Mouse (Mus musculus): ENCODE measurements around the gene Inafm2.

The Inafm2 gene

DNA sequence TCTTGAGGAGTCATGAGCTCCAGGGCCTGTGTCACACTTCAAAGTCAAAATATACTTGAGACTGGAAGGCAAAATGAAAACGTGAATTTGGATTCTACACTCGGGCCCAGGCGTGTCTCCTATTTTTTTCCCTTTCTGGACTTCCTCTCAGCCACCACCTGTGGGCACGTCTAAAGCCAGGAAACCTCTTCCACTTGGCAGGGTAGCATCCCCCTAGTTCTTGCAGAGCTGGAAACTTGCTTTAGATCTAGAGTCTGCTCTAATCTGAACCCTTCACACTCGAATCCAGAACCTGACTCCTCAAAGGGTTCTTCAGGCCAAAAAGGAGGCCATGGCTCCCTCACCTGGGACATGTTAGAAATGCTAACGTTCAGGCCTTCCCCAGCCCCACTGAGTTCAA lies 9.8 kb downstream of the Inafm2 start:
- no peak for DNase-seq (ENCODE audit: low read depth, low spot score)

DNA sequence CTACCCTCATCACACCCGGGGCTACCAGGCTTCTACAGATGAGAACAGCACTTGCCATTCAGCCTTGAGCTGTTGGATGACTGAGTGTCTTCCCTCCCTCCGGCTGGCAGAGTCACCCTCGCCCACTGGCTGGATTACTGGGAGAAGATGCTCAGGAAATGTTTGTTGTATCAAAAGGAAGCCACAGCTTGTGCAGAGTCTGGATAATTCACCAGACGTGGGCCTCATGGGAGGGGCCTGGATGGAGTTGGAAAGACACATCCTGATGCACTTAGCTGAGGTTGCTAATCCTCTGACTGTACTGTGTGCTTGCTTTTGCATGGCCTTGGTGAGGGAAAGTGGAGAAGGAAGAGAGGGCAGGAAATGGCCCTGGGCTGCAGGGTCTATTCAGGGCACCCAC lies 10.5 kb downstream of the Inafm2 start:
- no peak for DNase-seq (ENCODE audit: low read depth, low spot score)

DNA sequence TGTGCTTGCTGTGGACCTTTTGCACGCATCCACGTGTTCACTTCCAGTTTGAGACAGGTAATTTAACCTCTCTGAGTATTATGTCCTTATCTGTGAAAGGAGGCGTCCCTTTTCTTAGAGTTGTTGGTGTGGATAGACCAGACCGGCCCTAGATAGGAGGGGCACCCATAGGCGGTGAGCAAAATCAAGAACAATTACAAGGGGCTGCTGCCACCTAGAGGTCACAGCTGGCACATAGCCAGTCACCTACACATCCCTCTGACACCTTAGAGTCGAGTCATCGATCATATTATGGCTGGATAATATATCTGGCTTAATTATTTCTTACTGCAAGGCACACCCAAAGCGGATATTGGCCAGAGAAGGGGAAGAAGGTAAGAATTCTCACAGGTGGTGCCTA lies 14.3 kb downstream of the Inafm2 start:
- peak; percentile 63 for DNase-seq (ENCODE audit: low read depth, low spot score)

DNA sequence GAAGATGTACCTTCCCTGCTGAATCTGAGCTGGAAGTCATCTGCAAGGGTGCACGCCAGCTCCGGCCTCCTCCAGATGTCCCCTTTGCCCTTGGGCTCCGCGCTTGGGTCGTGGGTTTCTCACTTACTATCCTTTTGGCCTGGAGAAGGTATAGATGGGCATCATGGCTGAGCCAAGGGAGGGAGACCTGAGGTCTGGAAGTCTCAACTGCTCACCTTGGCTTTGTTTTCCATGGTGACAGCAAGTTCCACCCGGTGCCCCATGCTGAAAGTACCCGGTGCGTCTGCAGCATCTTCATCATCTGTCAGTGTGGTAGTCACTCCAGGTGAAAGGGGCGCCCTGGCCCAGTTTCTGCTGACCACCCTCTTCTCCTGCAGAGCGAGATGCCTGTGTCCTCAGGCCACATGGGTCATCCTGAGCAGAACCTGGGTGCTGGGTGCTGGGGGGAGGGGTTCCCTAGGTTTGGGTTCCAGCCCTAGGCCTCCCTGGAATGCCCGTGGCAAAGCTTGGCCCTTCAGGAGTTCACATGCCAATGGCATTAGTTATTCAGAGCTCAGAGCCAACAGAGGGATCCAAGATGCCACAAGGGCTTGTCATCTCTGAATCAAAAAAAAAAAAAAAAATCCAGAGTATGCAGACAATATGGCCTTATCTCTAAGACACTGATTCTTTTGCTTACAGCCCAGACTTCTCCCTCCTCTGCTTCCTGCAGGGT lies 14.9 kb downstream of the Inafm2 start:
- DNase-seq (ENCODE audit: low read depth, low spot score): no peak

- no peak for DNase-seq (ENCODE audit: low read depth, low spot score)
These were observed 15.8 kb downstream of the Inafm2 start for GRCm38 (mm10) chr2:118761358-118761757.

GRCm38 (mm10) chr2:118761906-118762783 lies 16.6 kb downstream of the Inafm2 start, which contains the start of gene Ccdc9b:
Gene Ccdc9b (minus strand): TSS chr2:118762661.
- DNase-seq (ENCODE audit: low read depth, low spot score): peak; percentile 47

DNA sequence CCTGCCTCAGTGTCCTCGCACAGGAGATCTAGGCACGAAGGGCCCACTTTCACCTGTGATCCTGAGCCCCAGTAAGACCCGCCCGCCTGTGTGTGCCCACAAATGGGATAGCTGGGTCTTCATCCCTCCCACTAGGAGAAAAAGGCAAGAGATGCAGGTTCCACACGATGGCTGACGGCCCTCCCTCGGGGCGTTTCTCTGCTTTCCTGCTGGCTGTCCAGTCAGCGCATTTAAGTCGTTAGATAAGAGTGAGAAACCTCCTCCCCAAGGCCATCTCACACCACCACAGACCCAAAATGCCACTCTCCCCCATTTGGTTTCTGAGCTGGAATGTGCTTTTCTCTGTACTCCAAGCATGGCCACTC lies 17.2 kb downstream of the Inafm2 start:
- no peak for DNase-seq (ENCODE audit: low read depth, low spot score)

DNA sequence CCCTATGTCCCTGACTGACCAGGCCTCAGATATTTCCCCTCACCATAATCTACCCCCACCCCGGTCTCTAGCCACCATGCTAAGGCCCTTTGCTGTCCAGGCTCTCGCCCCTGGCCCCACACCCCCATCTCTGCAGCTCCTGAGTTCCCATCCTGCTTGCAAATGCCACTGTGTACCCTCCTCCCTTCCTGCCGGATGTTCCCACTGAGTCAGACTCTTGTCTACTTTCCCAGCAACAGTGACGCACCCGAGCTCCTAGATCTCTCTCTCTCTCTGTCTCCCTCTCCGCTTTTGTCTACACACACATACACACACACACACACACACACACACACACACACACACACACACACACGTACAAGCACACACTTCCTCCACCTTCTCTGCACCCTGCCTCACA lies 17.9 kb downstream of the Inafm2 start:
- DNase-seq (ENCODE audit: low read depth, low spot score): no peak

DNA sequence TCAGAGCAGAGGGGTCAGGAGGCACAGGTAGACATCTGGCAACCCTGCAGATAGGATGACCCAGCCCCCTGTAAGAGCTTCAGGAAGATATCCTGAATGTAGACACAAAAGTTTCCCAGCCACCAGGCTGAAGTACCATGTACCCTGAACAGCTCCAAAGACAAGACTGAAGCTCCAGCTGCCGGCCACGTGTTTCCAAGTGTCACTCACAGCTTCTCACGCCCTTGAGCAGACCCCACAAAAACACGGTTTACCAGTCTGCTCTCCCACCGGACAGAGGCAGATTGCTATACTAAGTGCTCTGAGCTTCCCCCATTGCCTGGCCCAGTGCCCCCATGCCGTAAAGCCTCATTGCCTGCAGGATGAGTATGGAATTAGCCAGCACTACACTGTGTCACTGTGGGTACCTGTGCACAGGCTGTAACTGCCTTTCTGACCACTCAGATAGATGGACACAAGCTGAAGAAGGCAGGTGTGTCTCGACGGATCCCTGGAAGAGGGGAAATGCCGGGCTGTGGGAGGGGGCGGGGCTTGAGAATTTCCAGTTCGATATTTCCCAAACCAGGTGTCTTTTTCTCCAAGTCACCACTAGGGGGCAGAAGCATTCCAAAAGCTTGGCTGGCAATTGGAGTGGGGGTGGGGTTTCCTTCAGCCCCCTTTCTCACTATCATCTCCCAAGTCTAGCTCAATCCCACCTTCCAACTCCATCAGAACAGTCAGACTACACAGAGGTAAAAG lies 18.7 kb downstream of the Inafm2 start:
- DNase-seq (ENCODE audit: low read depth, low spot score): peak; percentile 68

- DNase-seq (ENCODE audit: low read depth, low spot score): no peak
These were observed 19.3 kb downstream of the Inafm2 start for GRCm38 (mm10) chr2:118764875-118765274.

- DNase-seq (ENCODE audit: low read depth, low spot score): no peak
These were observed 20.8 kb downstream of the Inafm2 start for GRCm38 (mm10) chr2:118766041-118767033.

- no peak for DNase-seq (ENCODE audit: low read depth, low spot score)
These were observed 26.8 kb downstream of the Inafm2 start, which contains the start of gene Phgr1 for GRCm38 (mm10) chr2:118772158-118772874. Gene Phgr1 (plus strand): TSS chr2:118772769.

GRCm38 (mm10) chr2:118774536-118774935 lies 29.0 kb downstream of the Inafm2 start:
- DNase-seq (ENCODE audit: low read depth, low spot score): no peak

DNA sequence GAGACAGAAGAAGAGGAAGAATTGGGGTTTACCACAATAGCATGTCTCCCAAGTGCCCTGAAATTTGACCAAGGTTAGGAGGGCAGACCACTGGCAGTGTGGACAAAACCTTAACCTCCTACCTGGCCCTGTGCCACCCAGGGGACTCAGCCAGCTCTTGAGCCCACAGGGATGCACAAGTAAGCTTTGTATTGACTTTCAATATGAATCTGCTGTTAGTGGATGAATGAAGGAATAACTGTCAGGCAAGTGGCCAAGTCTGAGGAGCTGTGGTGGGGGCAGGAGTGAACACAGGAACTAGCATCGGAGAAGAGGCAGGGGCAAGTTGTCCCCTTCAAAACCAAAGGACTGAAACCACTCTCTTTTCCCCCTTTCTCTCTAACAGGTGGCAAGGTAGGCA lies 29.8 kb downstream of the Inafm2 start:
- DNase-seq (ENCODE audit: low read depth, low spot score): no peak

GRCm38 (mm10) chr2:118775846-118776245 lies 30.3 kb downstream of the Inafm2 start:
- no peak for DNase-seq (ENCODE audit: low read depth, low spot score)

DNA sequence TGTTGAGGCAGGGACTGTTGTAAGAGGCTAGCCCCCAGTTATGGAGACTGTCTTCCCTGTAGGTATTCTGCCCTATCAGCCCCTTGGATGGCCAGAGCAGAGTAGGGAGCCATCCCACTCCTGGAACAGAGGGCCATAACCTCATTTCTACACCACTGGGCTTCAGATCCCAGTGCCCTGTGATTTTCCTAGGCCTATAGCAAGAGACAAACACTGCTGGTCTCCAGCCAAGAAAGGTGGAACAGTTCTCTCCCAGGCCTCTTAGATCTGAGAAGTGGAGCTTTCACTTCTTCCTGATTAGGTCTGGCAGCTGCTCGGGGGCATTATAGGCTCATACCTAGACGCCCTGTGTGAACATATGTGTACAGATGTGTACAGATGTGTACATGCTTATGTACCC lies 30.7 kb downstream of the Inafm2 start:
- DNase-seq (ENCODE audit: low read depth, low spot score): no peak

GRCm38 (mm10) chr2:118778418-118778817 lies 32.9 kb downstream of the Inafm2 start:
- no peak for DNase-seq (ENCODE audit: low read depth, low spot score)

GRCm38 (mm10) chr2:118779065-118779464 lies 33.5 kb downstream of the Inafm2 start:
- no peak for DNase-seq (ENCODE audit: low read depth, low spot score)

DNA sequence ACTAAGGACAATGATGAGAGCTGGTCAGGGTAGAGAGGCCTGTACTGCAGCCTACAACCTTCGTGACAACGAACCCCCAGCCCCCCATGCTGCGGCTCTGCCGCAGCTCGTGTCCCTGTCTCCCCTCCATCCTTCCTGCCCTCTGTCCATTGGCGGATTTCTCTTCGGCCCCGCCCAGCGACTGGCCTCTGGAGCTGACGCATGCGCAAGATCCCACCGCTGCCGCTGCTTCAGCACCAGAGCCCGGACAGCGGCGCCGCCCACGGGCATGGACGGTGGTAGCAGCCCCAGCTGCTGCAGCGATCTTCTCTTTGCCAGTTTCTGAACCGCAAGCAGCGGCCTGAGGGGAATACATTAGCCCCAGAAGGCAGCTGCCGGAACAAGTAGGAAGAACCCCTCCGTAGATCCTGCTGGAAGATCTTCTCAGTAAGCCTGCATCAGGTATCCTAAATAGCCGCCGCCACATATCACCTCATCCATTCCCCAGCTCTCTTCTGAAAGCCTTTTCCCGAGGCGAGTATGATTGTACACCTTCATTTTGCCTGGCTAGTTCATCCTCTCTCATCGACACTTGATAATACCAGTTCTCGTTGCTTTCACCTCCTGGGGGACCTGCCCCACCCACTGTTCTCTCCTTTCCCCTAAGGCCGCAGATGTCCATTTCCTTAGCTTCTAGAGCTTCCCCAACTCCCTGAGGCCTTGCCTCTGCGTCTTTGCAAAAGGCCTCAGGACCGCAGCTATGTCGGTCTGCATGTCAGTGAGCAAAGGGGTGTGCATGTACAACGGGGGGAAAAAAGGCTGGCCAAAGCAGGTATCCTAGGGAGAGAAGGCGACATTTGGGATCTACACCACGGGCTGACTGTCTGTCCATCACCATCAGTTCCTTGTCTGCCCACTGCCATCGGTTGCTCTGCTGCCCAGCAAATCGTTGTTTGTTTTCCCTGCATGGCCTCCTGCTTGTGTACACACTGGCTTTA lies 34.2 kb downstream of the Inafm2 start, which contains the start of gene Disp2:
Gene Disp2 (plus strand): TSS at position 216 of the 977 bp plus-strand sequence.
- DNase-seq (ENCODE audit: low read depth, low spot score): peak; percentile 95
